Mouse (Mus musculus): ENCODE results near the gene Il17a. TPM values are rescaled to one million over a fixed set of nuclear protein-coding genes. Genes with fewer than 3 reads are reported as not detected.

Gene Il17a
- total and polyA plus RNA-seq, 2 experiments from 2014 or later: not detected

DNA sequence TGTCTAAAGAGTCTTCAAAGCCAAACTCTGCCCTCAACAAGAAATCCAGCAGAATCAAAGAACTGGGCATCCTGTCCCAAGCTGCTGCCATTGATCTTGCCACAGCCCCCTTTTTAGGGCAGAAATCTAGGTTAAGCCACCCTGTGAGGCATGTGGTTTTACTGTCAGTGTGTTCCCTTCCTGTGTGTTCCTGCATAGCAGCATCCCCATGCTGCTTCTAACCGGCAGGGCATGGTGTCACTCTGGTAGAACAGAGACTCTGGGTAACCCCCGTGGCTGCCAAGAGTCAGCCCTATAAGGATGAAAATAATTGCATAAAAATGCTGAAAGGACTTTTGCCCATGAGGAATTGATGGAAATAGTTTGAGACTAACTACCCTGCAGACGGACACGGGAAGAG lies 44.8 kb upstream of the Il17a start:
- H3K4me1 ChIP-seq (ENCODE audit: control insufficient read depth, insufficient read depth): no peaks in the 10 kb centered on the region
- H3K9ac ChIP-seq (replicated peaks; ENCODE audit: low read depth, low read length): no peak overlapping the region
- H3K27me3 ChIP-seq (ENCODE audit: control insufficient read depth, insufficient read depth, low read length): no peaks in the 10 kb centered on the region
- 70% methylated on average over 4 of the region's 4 CpGs for WGBS
- no peak overlapping the region for H3K27ac ChIP-seq (ENCODE audit: low read depth)
- DNase-seq (ENCODE audit: low spot score) (no peak), ATAC-seq (ENCODE audit: insufficient read depth, low read depth) (no peak)
- no peaks in the 10 kb centered on the region for H3K9me3 ChIP-seq (replicated peaks; ENCODE audit: control insufficient read depth, low read length)
- H3K4me2 ChIP-seq (ENCODE audit: low read depth, low read length): no peak overlapping the region
- no peak for TF ChIP-seq EP300 (IDR thresholded peaks at IDR 0.05; ENCODE audit: low read depth)
- TF ChIP-seq CTCF (IDR thresholded peaks at IDR 0.05; ENCODE audit: low read depth): no peak
- no peaks in the 10 kb centered on the region for H3K36me3 ChIP-seq (replicated peaks; ENCODE audit: control insufficient read depth, insufficient read depth, low read length)
- no peak overlapping the region for H3K4me3 ChIP-seq (ENCODE audit: low read depth, low read length)

DNA sequence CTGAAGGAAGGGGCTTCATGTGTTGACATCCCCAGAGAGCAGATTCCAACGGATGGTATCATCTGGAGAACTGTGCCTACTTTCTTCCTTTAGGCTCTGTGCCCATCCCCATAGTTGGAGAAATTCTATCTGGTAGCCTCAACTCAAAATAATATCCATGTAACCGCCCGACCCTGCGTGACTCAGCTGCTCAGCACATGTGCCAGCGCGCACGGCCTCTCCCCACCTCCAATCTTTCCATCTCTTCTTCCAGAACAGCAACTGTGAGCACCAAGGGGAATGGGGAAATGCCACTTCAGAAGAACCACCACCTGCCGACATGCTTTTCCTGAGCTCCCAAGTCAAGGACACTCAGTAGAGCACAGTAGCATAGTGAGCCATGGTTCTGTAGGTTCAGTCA lies 39.4 kb upstream of the Il17a start:
- H3K27me3 ChIP-seq (ENCODE audit: control insufficient read depth, insufficient read depth, low read length): no peaks in the 10 kb centered on the region
- TF ChIP-seq CTCF (IDR thresholded peaks at IDR 0.05; ENCODE audit: low read depth) (no peak), EP300 (IDR thresholded peaks at IDR 0.05; ENCODE audit: low read depth) (no peak)
- no peak overlapping the region for H3K27ac ChIP-seq (ENCODE audit: low read depth)
- no peak overlapping the region for H3K4me2 ChIP-seq (ENCODE audit: low read depth, low read length)
- no peak for DNase-seq (ENCODE audit: low spot score)
- no peak for ATAC-seq (ENCODE audit: insufficient read depth, low read depth)
- no peaks in the 10 kb centered on the region for H3K4me1 ChIP-seq (ENCODE audit: control insufficient read depth, insufficient read depth)
- no peaks in the 10 kb centered on the region for H3K36me3 ChIP-seq (replicated peaks; ENCODE audit: control insufficient read depth, insufficient read depth, low read length)
- H3K9me3 ChIP-seq (replicated peaks; ENCODE audit: control insufficient read depth, low read length): no peaks in the 10 kb centered on the region
- 86% methylated on average over 8 of the region's 8 CpGs for WGBS
- no peak overlapping the region for H3K9ac ChIP-seq (replicated peaks; ENCODE audit: low read depth, low read length)
- no peak overlapping the region for H3K4me3 ChIP-seq (ENCODE audit: low read depth, low read length)

DNA sequence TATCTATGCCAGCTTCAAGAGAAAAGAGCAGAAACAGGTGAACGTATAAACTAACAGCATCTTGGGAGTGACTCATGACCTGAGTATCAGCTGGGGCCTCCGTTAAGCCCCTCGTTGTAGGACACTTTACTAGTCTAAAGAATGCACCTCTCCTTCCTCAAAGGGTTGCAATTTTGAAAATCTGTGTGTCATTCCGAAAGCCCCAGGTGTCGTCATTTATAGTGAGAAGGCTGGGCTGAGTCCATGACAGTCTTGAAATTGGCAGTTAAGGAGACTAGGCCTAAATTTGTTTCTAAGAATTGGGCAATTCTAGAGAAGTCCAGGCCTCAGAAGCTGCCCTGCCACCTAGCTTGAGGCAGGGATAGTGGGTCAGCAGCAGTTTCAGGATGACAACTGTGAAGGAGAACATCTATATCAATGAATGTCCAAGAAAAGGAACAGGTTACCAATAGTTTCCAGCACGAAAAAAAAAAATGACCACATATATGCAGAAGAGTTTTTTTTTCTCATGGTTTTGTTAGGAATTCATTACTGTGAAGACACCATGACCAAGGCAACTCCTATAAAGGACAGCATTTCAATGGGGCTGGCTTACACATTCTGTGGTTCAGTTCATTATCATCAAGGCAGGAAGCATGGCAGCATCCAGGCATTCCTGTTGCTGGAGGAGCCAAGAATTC lies 36.9 kb upstream of the Il17a start:
- H3K4me3 ChIP-seq (ENCODE audit: low read depth, low read length): no peak overlapping the region
- no peak overlapping the region for H3K4me2 ChIP-seq (ENCODE audit: low read depth, low read length)
- H3K4me1 ChIP-seq (ENCODE audit: control insufficient read depth, insufficient read depth): no peaks in the 10 kb centered on the region
- no peak overlapping the region for H3K9ac ChIP-seq (replicated peaks; ENCODE audit: low read depth, low read length)
- H3K9me3 ChIP-seq (replicated peaks; ENCODE audit: control insufficient read depth, low read length): no peaks in the 10 kb centered on the region
- H3K36me3 ChIP-seq (replicated peaks; ENCODE audit: control insufficient read depth, insufficient read depth, low read length): no peaks in the 10 kb centered on the region
- 84% methylated on average over 6 of the region's 6 CpGs for WGBS
- H3K27ac ChIP-seq (ENCODE audit: low read depth): no peak overlapping the region
- ATAC-seq (ENCODE audit: insufficient read depth, low read depth): no peak
- no peak for DNase-seq (ENCODE audit: low spot score)
- no peaks in the 10 kb centered on the region for H3K27me3 ChIP-seq (ENCODE audit: control insufficient read depth, insufficient read depth, low read length)
- TF ChIP-seq CTCF (IDR thresholded peaks at IDR 0.05; ENCODE audit: low read depth) (no peak), EP300 (IDR thresholded peaks at IDR 0.05; ENCODE audit: low read depth) (no peak)

GRCm38 (mm10) chr1:20700011-20700410 lies 30.7 kb upstream of the Il17a start:
- TF ChIP-seq CTCF (IDR thresholded peaks at IDR 0.05; ENCODE audit: low read depth) (peak; percentile 52), EP300 (IDR thresholded peaks at IDR 0.05; ENCODE audit: low read depth) (no peak)
- Histone ChIP-seq H3K36me3 (replicated peaks; ENCODE audit: control insufficient read depth, insufficient read depth, low read length) (no peaks in the 10 kb centered on the region), H3K27me3 (ENCODE audit: control insufficient read depth, insufficient read depth, low read length) (no peaks in the 10 kb centered on the region), H3K9ac (replicated peaks; ENCODE audit: low read depth, low read length) (no peak overlapping the region), H3K4me1 (ENCODE audit: control insufficient read depth, insufficient read depth) (no peaks in the 10 kb centered on the region), H3K4me2 (ENCODE audit: low read depth, low read length) (no peak overlapping the region), H3K4me3 (ENCODE audit: low read depth, low read length) (no peak overlapping the region), H3K9me3 (replicated peaks; ENCODE audit: control insufficient read depth, low read length) (no peaks in the 10 kb centered on the region), H3K27ac (ENCODE audit: low read depth) (no peak overlapping the region)
- ATAC-seq (ENCODE audit: insufficient read depth, low read depth): no peak
- 53% methylated on average over 3 of the region's 3 CpGs for WGBS
- no peak for DNase-seq (ENCODE audit: low spot score)

DNA sequence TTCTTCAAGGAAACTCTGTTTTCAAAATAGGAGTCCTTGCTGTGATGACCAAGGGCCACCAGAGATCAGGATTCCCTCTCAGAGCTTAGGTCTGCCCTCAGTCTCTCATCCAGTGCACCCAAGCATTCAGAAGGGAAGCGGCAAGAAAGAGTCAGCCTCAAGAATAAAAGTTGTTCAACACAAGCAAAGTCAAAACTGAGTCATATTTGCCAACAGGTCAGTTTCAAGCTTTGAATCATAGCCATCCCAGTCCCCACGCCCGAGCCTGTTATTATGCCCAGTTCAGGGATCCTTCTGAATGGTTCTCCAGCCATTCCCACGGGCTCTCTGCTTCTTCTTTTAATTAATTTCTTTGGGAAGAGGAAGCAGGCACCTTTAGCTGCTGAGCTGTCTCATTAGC lies 5.9 kb downstream of the Il17a start:
- TF ChIP-seq EP300 (IDR thresholded peaks at IDR 0.05; ENCODE audit: low read depth) (no peak), CTCF (IDR thresholded peaks at IDR 0.05; ENCODE audit: low read depth) (no peak)
- 73% methylated on average over 4 of the region's 4 CpGs for WGBS
- no peaks in the 10 kb centered on the region for H3K9me3 ChIP-seq (replicated peaks; ENCODE audit: control insufficient read depth, low read length)
- H3K9ac ChIP-seq (replicated peaks; ENCODE audit: low read depth, low read length): no peak overlapping the region
- no peaks in the 10 kb centered on the region for H3K36me3 ChIP-seq (replicated peaks; ENCODE audit: control insufficient read depth, insufficient read depth, low read length)
- H3K4me1 ChIP-seq (ENCODE audit: control insufficient read depth, insufficient read depth): no peaks in the 10 kb centered on the region
- H3K4me3 ChIP-seq (ENCODE audit: low read depth, low read length): no peak overlapping the region
- no peak overlapping the region for H3K4me2 ChIP-seq (ENCODE audit: low read depth, low read length)
- H3K27me3 ChIP-seq (ENCODE audit: control insufficient read depth, insufficient read depth, low read length): no peaks in the 10 kb centered on the region
- DNase-seq (ENCODE audit: low spot score) (no peak), ATAC-seq (ENCODE audit: insufficient read depth, low read depth) (no peak)
- H3K27ac ChIP-seq (ENCODE audit: low read depth): no peak overlapping the region

DNA sequence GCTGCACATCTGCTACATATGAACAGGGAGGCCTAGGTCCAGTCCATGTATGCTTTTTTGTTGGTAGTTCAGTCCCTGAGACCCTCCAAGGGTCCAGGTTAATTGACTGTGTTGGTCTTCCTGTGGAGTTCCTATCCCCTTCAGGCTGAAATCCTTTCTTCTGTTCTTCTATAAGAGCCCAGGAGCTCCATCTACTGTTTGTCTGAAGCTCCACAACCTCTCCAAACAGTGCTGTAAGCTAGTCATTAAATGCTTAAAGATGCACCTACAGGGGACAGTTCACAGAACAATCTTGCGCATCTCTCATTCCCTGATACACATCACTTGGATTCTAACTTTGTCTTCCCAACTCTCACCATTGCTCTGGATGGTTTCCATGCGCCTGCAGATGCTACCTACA lies 7.8 kb downstream of the Il17a start:
- Histone ChIP-seq H3K27me3 (ENCODE audit: control insufficient read depth, insufficient read depth, low read length) (no peaks in the 10 kb centered on the region), H3K27ac (ENCODE audit: low read depth) (no peak overlapping the region), H3K4me2 (ENCODE audit: low read depth, low read length) (no peak overlapping the region), H3K36me3 (replicated peaks; ENCODE audit: control insufficient read depth, insufficient read depth, low read length) (no peaks in the 10 kb centered on the region), H3K9me3 (replicated peaks; ENCODE audit: control insufficient read depth, low read length) (no peaks in the 10 kb centered on the region), H3K9ac (replicated peaks; ENCODE audit: low read depth, low read length) (no peak overlapping the region), H3K4me1 (ENCODE audit: control insufficient read depth, insufficient read depth) (no peaks in the 10 kb centered on the region), H3K4me3 (ENCODE audit: low read depth, low read length) (no peak overlapping the region)
- 76% methylated on average over 2 of the region's 2 CpGs for WGBS
- TF ChIP-seq EP300 (IDR thresholded peaks at IDR 0.05; ENCODE audit: low read depth) (no peak), CTCF (IDR thresholded peaks at IDR 0.05; ENCODE audit: low read depth) (no peak; the same call in 1 of the 2 replicates)
- ATAC-seq (ENCODE audit: insufficient read depth, low read depth) (no peak), DNase-seq (ENCODE audit: low spot score) (no peak)

Measured in heart, postnatal 0 days (tissue).